Mouse (Mus musculus): ENCODE results near the gene Ly6g6f. TPM values are rescaled to one million over a fixed set of nuclear protein-coding genes. Genes with fewer than 3 reads are reported as not detected.
A peak's percentile ranks its signal among the peaks of the same experiment; 100 is the strongest.

Ly6g6f gene
- polyA plus RNA-seq, 1 experiment from 2014 or later = not detected

GRCm38 (mm10) chr17:35080710-35081109 is 4.7 kb downstream of the Ly6g6f start:
- ATAC-seq (replicated peaks; ENCODE audit: low FRiP score, low read depth) (no peak), DNase-seq (ENCODE audit: low spot score) (no peak)
- H3K4me3 ChIP-seq (replicated peaks; ENCODE audit: low read depth, low read length) = no peak overlapping the region
- no peaks in the 10 kb centered on the region; the same call in 1 of the 2 replicates for H3K27me3 ChIP-seq (ENCODE audit: insufficient read depth, low read length)
- H3K4me2 ChIP-seq (ENCODE audit: low read length) = no peak overlapping the region
- no peak for TF ChIP-seq CTCF (IDR thresholded peaks at IDR 0.05; ENCODE audit: low read depth)
- H3K27ac ChIP-seq = no peak overlapping the region
- H3K9me3 ChIP-seq (replicated peaks; ENCODE audit: low read length) = no peaks in the 10 kb centered on the region
- no peaks in the 10 kb centered on the region for H3K36me3 ChIP-seq (ENCODE audit: insufficient read depth, low read length)
- WGBS = 81% methylated on average over 4 of the region's 4 CpGs
- peaks cover 3% of the 10 kb centered on the region; the same call in 1 of the 2 replicates for H3K4me1 ChIP-seq (replicated peaks; ENCODE audit: insufficient read depth, low read length)
- no peak overlapping the region for H3K9ac ChIP-seq (ENCODE audit: low read depth, low read length)

DNA sequence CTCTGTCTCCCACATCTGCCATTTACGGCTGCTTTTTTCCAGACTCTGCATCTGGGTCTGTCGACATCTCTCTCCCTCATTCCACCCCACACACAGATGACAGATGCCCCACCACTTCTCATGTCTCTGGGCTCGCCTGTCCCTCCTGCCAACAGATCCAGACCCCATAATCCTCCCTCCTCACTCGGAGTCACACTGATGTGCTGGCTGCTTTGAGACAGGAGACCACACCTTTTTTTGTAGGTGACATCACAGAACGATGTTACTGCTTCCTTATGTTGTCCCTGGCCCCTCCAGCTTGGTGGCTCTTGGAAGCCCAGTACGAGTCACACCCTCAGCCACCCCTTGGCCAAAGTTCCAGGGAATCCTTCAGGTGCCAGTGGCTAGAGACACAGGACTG is 5.2 kb downstream of the Ly6g6f start:
- Histone ChIP-seq H3K4me2 (ENCODE audit: low read length) (no peak overlapping the region), H3K27ac (no peak overlapping the region), H3K27me3 (ENCODE audit: insufficient read depth, low read length) (no peaks in the 10 kb centered on the region; the same call in 1 of the 2 replicates), H3K9ac (ENCODE audit: low read depth, low read length) (no peak overlapping the region), H3K9me3 (replicated peaks; ENCODE audit: low read length) (no peaks in the 10 kb centered on the region), H3K36me3 (ENCODE audit: insufficient read depth, low read length) (no peaks in the 10 kb centered on the region), H3K4me3 (replicated peaks; ENCODE audit: low read depth, low read length) (no peak overlapping the region), H3K4me1 (replicated peaks; ENCODE audit: insufficient read depth, low read length) (peaks cover 3% of the 10 kb centered on the region; the same call in 1 of the 2 replicates)
- DNase-seq (ENCODE audit: low spot score) = no peak
- TF ChIP-seq CTCF (IDR thresholded peaks at IDR 0.05; ENCODE audit: low read depth) = no peak
- ATAC-seq (replicated peaks; ENCODE audit: low FRiP score, low read depth) = no peak
- WGBS = 40% methylated on average over 6 of the region's 6 CpGs

DNA sequence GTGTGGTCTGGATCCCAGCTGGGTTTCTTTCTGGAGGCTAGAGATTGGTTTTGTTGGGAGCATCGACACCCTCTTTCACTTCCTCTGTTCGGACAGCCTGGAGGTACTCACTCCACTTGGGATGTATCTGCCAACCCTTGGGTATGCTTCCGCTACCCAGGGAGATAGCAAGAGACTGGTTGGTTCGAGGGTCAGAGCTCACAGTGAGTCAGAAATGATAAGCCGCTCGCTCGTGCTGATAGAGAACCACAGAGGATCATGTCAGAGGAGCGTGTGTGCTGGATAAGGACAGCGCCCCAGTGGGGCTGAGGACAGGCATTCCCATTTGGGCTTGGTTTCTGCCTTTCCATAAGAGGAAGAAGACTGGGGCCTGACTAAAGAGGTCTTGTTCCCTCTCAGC is 5.6 kb downstream of the Ly6g6f start:
- no peak overlapping the region for H3K9ac ChIP-seq (ENCODE audit: low read depth, low read length)
- 66% methylated on average over 9 of the region's 9 CpGs for WGBS
- ATAC-seq (replicated peaks; ENCODE audit: low FRiP score, low read depth) = no peak
- H3K4me2 ChIP-seq (ENCODE audit: low read length) = no peak overlapping the region
- DNase-seq (ENCODE audit: low spot score) = no peak
- no peak for TF ChIP-seq CTCF (IDR thresholded peaks at IDR 0.05; ENCODE audit: low read depth)
- H3K4me1 ChIP-seq (replicated peaks; ENCODE audit: insufficient read depth, low read length) = peaks cover 3% of the 10 kb centered on the region; the same call in 1 of the 2 replicates
- H3K9me3 ChIP-seq (replicated peaks; ENCODE audit: low read length) = no peaks in the 10 kb centered on the region
- no peaks in the 10 kb centered on the region; the same call in 1 of the 2 replicates for H3K27me3 ChIP-seq (ENCODE audit: insufficient read depth, low read length)
- no peaks in the 10 kb centered on the region for H3K36me3 ChIP-seq (ENCODE audit: insufficient read depth, low read length)
- H3K4me3 ChIP-seq (replicated peaks; ENCODE audit: low read depth, low read length) = no peak overlapping the region
- no peak overlapping the region for H3K27ac ChIP-seq

DNA sequence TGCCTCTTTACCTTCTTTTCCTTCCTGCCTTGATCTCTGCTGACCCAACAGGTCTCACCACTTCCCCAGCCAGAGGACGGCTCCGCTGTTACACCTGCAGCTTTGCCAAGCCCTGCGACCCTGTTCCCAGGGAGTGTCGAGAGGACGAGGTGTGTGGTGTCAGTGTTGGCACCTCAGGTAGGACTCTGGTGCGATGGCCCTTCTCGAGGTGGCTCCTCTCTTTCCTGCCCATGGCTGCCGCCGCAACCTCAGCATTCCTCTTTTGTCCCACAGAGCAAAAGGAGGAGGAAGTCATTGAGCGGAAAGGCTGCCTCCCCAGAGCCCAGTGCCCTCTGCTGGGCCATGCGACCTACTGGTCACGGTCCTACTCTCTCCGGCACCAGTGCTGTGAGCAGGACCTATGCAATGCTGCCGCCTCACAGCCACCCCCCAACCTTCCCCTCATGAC is 7.6 kb downstream of the Ly6g6f start, which contains the start of gene Ly6g6d:
Gene Ly6g6d (minus strand): TSS at position 280 of the 448 bp plus-strand sequence.
- peak; percentile 76 for TF ChIP-seq CTCF (IDR thresholded peaks at IDR 0.05; ENCODE audit: low read depth)
- WGBS = under 1% methylated on average over 14 of the region's 14 CpGs
- Histone ChIP-seq H3K27me3 (ENCODE audit: insufficient read depth, low read length) (no peaks in the 10 kb centered on the region; the same call in 1 of the 2 replicates), H3K4me1 (replicated peaks; ENCODE audit: insufficient read depth, low read length) (peaks cover 3% of the 10 kb centered on the region; the same call in 1 of the 2 replicates), H3K27ac (peak within 1 kb of the TSS; percentile 72), H3K9ac (ENCODE audit: low read depth, low read length) (peak within 1 kb of the TSS; percentile 50), H3K4me2 (ENCODE audit: low read length) (peak within 1 kb of the TSS; percentile 55), H3K9me3 (replicated peaks; ENCODE audit: low read length) (no peaks in the 10 kb centered on the region), H3K36me3 (ENCODE audit: insufficient read depth, low read length) (no peaks in the 10 kb centered on the region), H3K4me3 (replicated peaks; ENCODE audit: low read depth, low read length) (peak within 1 kb of the TSS; percentile 22)
- peak; percentile 87 for ATAC-seq (replicated peaks; ENCODE audit: low FRiP score, low read depth)
- peak; percentile 86 for DNase-seq (ENCODE audit: low spot score)

- Histone ChIP-seq H3K9me3 (replicated peaks; ENCODE audit: low read length) (no peaks in the 10 kb centered on the region), H3K36me3 (ENCODE audit: insufficient read depth, low read length) (no peaks in the 10 kb centered on the region), H3K4me3 (replicated peaks; ENCODE audit: low read depth, low read length) (peak overlapping the region; percentile 22), H3K4me1 (replicated peaks; ENCODE audit: insufficient read depth, low read length) (peaks cover 3% of the 10 kb centered on the region; the same call in 1 of the 2 replicates), H3K27me3 (ENCODE audit: insufficient read depth, low read length) (no peaks in the 10 kb centered on the region; the same call in 1 of the 2 replicates), H3K27ac (peak overlapping the region; percentile 72), H3K9ac (ENCODE audit: low read depth, low read length) (peak overlapping the region; percentile 25; the same call in 1 of the 2 replicates), H3K4me2 (ENCODE audit: low read length) (peak overlapping the region; percentile 55)
- no peak for TF ChIP-seq CTCF (IDR thresholded peaks at IDR 0.05; ENCODE audit: low read depth)
- DNase-seq (ENCODE audit: low spot score) (no peak), ATAC-seq (replicated peaks; ENCODE audit: low FRiP score, low read depth) (no peak)
- WGBS = 3% methylated on average over 2 of the region's 2 CpGs
These were observed 8.1 kb downstream of the Ly6g6f start for GRCm38 (mm10) chr17:35077285-35077684.

DNA sequence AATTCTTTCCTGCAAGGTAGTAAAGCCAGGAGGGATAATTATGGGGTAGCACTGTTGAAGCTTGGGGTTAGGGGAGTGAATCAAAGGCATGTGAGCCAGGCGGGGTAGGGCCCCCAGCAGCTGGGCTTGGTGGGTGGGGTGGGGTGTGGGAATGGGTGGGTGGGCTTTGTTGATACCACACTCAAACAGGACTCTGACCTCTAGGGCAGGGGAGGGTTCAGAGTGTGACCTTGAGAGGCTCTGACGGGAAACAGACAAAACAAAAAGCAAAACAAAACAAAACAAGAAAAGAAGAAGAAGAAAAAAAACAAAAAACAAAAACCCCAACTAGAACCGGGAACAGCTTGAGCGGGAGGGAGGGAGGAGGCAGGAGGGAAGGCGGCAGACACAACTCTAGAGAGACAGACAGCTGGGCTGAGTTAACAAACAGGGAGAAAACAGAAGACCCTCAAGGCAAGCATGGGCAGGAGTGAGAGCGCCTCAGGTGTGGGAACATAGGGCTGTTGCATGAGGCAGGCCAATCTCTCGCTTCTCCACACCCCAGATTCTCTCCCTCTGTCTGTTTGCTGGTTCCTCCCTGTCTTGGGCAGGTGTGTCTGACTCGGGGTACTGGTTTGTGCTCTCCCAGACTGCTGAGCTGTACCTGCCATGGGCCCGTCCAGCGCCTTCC is 8.8 kb downstream of the Ly6g6f start, which contains the start of gene Ly6g6e:
Gene Ly6g6e (plus strand): TSS at position 396 of the 670 bp plus-strand sequence.
- TF ChIP-seq CTCF (IDR thresholded peaks at IDR 0.05; ENCODE audit: low read depth) = no peak
- ATAC-seq (replicated peaks; ENCODE audit: low FRiP score, low read depth) = no peak
- no peak for DNase-seq (ENCODE audit: low spot score)
- H3K4me3 ChIP-seq (replicated peaks; ENCODE audit: low read depth, low read length) = peak within 1 kb of the TSS; percentile 22
- H3K27me3 ChIP-seq (ENCODE audit: insufficient read depth, low read length) = no peaks in the 10 kb centered on the region; the same call in 1 of the 2 replicates
- H3K4me1 ChIP-seq (replicated peaks; ENCODE audit: insufficient read depth, low read length) = peaks cover 3% of the 10 kb centered on the region; the same call in 1 of the 2 replicates
- peak within 1 kb of the TSS; percentile 72 for H3K27ac ChIP-seq
- H3K9ac ChIP-seq (ENCODE audit: low read depth, low read length) = peak within 1 kb of the TSS; percentile 50
- H3K4me2 ChIP-seq (ENCODE audit: low read length) = peak within 1 kb of the TSS; percentile 55
- H3K36me3 ChIP-seq (ENCODE audit: insufficient read depth, low read length) = no peaks in the 10 kb centered on the region
- H3K9me3 ChIP-seq (replicated peaks; ENCODE audit: low read length) = no peaks in the 10 kb centered on the region
- WGBS = 32% methylated on average over 10 of the region's 10 CpGs

Data from kidney, postnatal 0 days (tissue).